Mouse (Mus musculus): ENCODE measurements at regions not wholly inside any gene's neighbourhood (a gene's known extent, or its start where the extent isn't known, plus 50 kb on each side); places are given as distances from the start of the nearest gene placed in this dataset.

DNA sequence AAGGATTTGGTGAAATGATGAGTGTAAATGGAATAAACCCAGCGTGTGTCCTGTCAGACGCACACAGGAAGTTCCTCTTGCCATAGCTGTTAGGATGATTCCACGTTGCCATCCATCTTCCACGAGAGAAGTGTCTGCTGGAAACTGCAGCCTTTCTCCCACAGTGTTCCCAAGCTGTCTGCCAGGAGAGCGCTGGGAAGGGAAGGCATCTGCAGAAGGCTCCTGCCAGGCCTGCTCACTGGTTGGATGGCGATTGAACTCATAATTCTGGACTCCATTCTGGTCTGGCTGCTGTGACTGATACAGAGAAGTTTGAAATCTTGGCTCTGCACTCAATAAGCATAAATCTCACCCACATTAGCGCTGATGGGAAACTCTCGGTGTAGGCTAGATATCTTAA, 69.5 kb upstream of the Mrps9 start:
- TF ChIP-seq CTCF (IDR thresholded peaks at IDR 0.05; ENCODE audit: low read depth, low read length): no peak
- TF ChIP-seq POLR2A (IDR thresholded peaks at IDR 0.05; ENCODE audit: borderline replicate concordance, low read depth, low read length): no peak

Data from bone marrow macrophage, adult 2 months (primary cell).